Mouse (Mus musculus): ENCODE data around the gene Fgf22. TPM values are rescaled to one million over a fixed set of nuclear protein-coding genes. Genes with fewer than 3 reads are reported as not detected.

Gene Fgf22
- polyA plus RNA-seq, 1 experiment from 2014 or later = 0.65 TPM

Other genes starting within 250 kb of the Fgf22 start
- 17.0 and 18.3 TPM in 2 replicates for gene Plpp2, start 221.3 kb upstream of the Fgf22 start, polyA plus RNA-seq (2016; fragmentation: Nextera tagmentation; extraction: Ambion mirVana)
- 77.4 and 82.6 TPM in 2 replicates for gene Mier2, start 199.9 kb upstream of the Fgf22 start, polyA plus RNA-seq (2016; fragmentation: Nextera tagmentation; extraction: Ambion mirVana)
- gene Theg, start 167.7 kb upstream of the Fgf22 start, polyA plus RNA-seq (2016; fragmentation: Nextera tagmentation; extraction: Ambion mirVana) = not detected in 2 replicates
- gene C2cd4c, start 141.1 kb upstream of the Fgf22 start, polyA plus RNA-seq (2016; fragmentation: Nextera tagmentation; extraction: Ambion mirVana) = 0.03 TPM in 1 of 2 replicates, not detected in the other
- gene Shc2, start 117.2 kb upstream of the Fgf22 start, polyA plus RNA-seq (2016; fragmentation: Nextera tagmentation; extraction: Ambion mirVana) = 26.2 and 27.2 TPM in 2 replicates
- gene Odf3l2, start 109.3 kb upstream of the Fgf22 start, polyA plus RNA-seq (2016; fragmentation: Nextera tagmentation; extraction: Ambion mirVana) = not detected in 2 replicates
- gene Madcam1, start 90.5 kb upstream of the Fgf22 start, polyA plus RNA-seq (2016; fragmentation: Nextera tagmentation; extraction: Ambion mirVana) = 6.7 and 8.4 TPM in 2 replicates
- gene Tpgs1, start 85.7 kb upstream of the Fgf22 start, polyA plus RNA-seq (2016; fragmentation: Nextera tagmentation; extraction: Ambion mirVana) = 66.1 and 68.6 TPM in 2 replicates
- 137 and 146 TPM in 2 replicates for gene Cdc34, start 72.9 kb upstream of the Fgf22 start, polyA plus RNA-seq (2016; fragmentation: Nextera tagmentation; extraction: Ambion mirVana)
- 0.55 and 1.5 TPM in 2 replicates for gene Gzmm, start 66.1 kb upstream of the Fgf22 start, polyA plus RNA-seq (2016; fragmentation: Nextera tagmentation; extraction: Ambion mirVana)
- gene Bsg, start 50.6 kb upstream of the Fgf22 start, polyA plus RNA-seq (2016; fragmentation: Nextera tagmentation; extraction: Ambion mirVana) = 689 and 691 TPM in 2 replicates
- 0.06 and 0.08 TPM in 2 replicates for gene Hcn2, start 38.4 kb upstream of the Fgf22 start, polyA plus RNA-seq (2016; fragmentation: Nextera tagmentation; extraction: Ambion mirVana)
- gene Polrmt, start 8.5 kb upstream of the Fgf22 start, polyA plus RNA-seq (2016; fragmentation: Nextera tagmentation; extraction: Ambion mirVana) = 49.6 and 54.0 TPM in 2 replicates
- gene Rnf126, start 11.9 kb downstream of the Fgf22 start, polyA plus RNA-seq (2016; fragmentation: Nextera tagmentation; extraction: Ambion mirVana) = 109 and 111 TPM in 2 replicates
- gene Fstl3, start 22.2 kb downstream of the Fgf22 start, polyA plus RNA-seq (2016; fragmentation: Nextera tagmentation; extraction: Ambion mirVana) = 3.5 and 3.7 TPM in 2 replicates
- 0.06 TPM in 1 of 2 replicates, not detected in the other for gene Prss57, start 35.9 kb downstream of the Fgf22 start, polyA plus RNA-seq (2016; fragmentation: Nextera tagmentation; extraction: Ambion mirVana)
- 132 and 142 TPM in 2 replicates for gene Palm, start 38.5 kb downstream of the Fgf22 start, polyA plus RNA-seq (2016; fragmentation: Nextera tagmentation; extraction: Ambion mirVana)
- gene Misp, start 65.9 kb downstream of the Fgf22 start, polyA plus RNA-seq (2016; fragmentation: Nextera tagmentation; extraction: Ambion mirVana) = 2.0 and 3.1 TPM in 2 replicates
- 352 and 363 TPM in 2 replicates for gene Ptbp1, start 99.4 kb downstream of the Fgf22 start, polyA plus RNA-seq (2016; fragmentation: Nextera tagmentation; extraction: Ambion mirVana)
- gene Prtn3, start 119.4 kb downstream of the Fgf22 start, polyA plus RNA-seq (2016; fragmentation: Nextera tagmentation; extraction: Ambion mirVana) = 10.1 and 11.3 TPM in 2 replicates
- 169 and 181 TPM in 2 replicates for gene Plppr3, start 119.6 kb downstream of the Fgf22 start, polyA plus RNA-seq (2016; fragmentation: Nextera tagmentation; extraction: Ambion mirVana)
- 0.33 and 0.55 TPM in 2 replicates for gene Elane, start 131.2 kb downstream of the Fgf22 start, polyA plus RNA-seq (2016; fragmentation: Nextera tagmentation; extraction: Ambion mirVana)
- gene Cfd, start 135.8 kb downstream of the Fgf22 start, polyA plus RNA-seq (2016; fragmentation: Nextera tagmentation; extraction: Ambion mirVana) = not detected in 2 replicates
- 60.4 and 60.9 TPM in 2 replicates for gene Med16, start 153.8 kb downstream of the Fgf22 start, polyA plus RNA-seq (2016; fragmentation: Nextera tagmentation; extraction: Ambion mirVana)
- gene Gm26602, start 155.8 kb downstream of the Fgf22 start, polyA plus RNA-seq (2016; fragmentation: Nextera tagmentation; extraction: Ambion mirVana) = 5.0 and 18.8 TPM in 2 replicates
- 0.85 and 1.4 TPM in 2 replicates for gene Kiss1r, start 161.9 kb downstream of the Fgf22 start, polyA plus RNA-seq (2016; fragmentation: Nextera tagmentation; extraction: Ambion mirVana)
- gene R3hdm4, start 166.1 kb downstream of the Fgf22 start, polyA plus RNA-seq (2016; fragmentation: Nextera tagmentation; extraction: Ambion mirVana) = 159 and 166 TPM in 2 replicates
- gene Arid3a, start 172.0 kb downstream of the Fgf22 start, polyA plus RNA-seq (2016; fragmentation: Nextera tagmentation; extraction: Ambion mirVana) = 4.9 and 6.6 TPM in 2 replicates
- 118 and 120 TPM in 2 replicates for gene Wdr18, start 205.1 kb downstream of the Fgf22 start, polyA plus RNA-seq (2016; fragmentation: Nextera tagmentation; extraction: Ambion mirVana)
- gene Grin3b, start 215.6 kb downstream of the Fgf22 start, polyA plus RNA-seq (2016; fragmentation: Nextera tagmentation; extraction: Ambion mirVana) = 0.50 and 0.92 TPM in 2 replicates
- gene Tmem259, start 229.3 kb downstream of the Fgf22 start, polyA plus RNA-seq (2016; fragmentation: Nextera tagmentation; extraction: Ambion mirVana) = 24.3 and 25.9 TPM in 2 replicates
- gene Cnn2, start 233.5 kb downstream of the Fgf22 start, polyA plus RNA-seq (2016; fragmentation: Nextera tagmentation; extraction: Ambion mirVana) = 311 and 313 TPM in 2 replicates
- gene Abca7, start 241.4 kb downstream of the Fgf22 start, polyA plus RNA-seq (2016; fragmentation: Nextera tagmentation; extraction: Ambion mirVana) = 2.6 and 3.9 TPM in 2 replicates